Mouse (Mus musculus) CH12.LX (cell line): ENCODE results near the gene Tbx21. TPM values are rescaled to one million over a fixed set of nuclear protein-coding genes. Genes with fewer than 3 reads are reported as not detected.
A peak's percentile ranks its signal among the peaks of the same experiment; 100 is the strongest.

Experiments used
- DNase-seq: peaks from one replicate; pipeline ENCODE4 v3.0.0-alpha.2; 2013; ENCODE audit errors: extremely low read depth
- H3K27ac ChIP-seq: 2 replicates; pipeline ENCODE4 v1.5.1; 2012; ENCODE audit warnings: low read depth, mild to moderate bottlenecking, control low read depth, moderate library complexity; ENCODE audit not compliant: insufficient read depth
- H3K27me3 ChIP-seq: replicated peaks from 2 replicates; pipeline ENCODE3; 2012; ENCODE audit warnings: inconsistent platforms
- H3K36me3 ChIP-seq, 2 experiments: replicated peaks in 1 of 2; 2 replicates each; pipeline versions ENCODE3 to v1.6.1; 2012; ENCODE audit warnings: inconsistent platforms in 1 of 2, low read length in 1 of 2, mild to moderate bottlenecking in 1 of 2, mixed read lengths in 1 of 2, moderate library complexity in 1 of 2; ENCODE audit not compliant: control insufficient read depth in 1 of 2, insufficient read depth in 1 of 2
- H3K4me1 ChIP-seq, 2 experiments: 2 replicates each; pipeline ENCODE4 v1.6.1; 2012; ENCODE audit warnings: inconsistent platforms in 1 of 2, moderate library complexity in 1 of 2; ENCODE audit not compliant: insufficient read depth in 2 of 2, control insufficient read depth in 1 of 2
- H3K4me2 ChIP-seq: 2 replicates; pipeline ENCODE4 v1.6.1; 2012; ENCODE audit warnings: low read depth, mild to moderate bottlenecking, control low read depth; ENCODE audit not compliant: poor library complexity, insufficient read depth, severe bottlenecking
- H3K4me3 ChIP-seq, 3 experiments: fragments of 150-350 bp in 1 of 3; sonication (generic) in 1 of 3; replicated peaks in 1 of 3; 2 replicates each; pipeline versions ENCODE3 to v1.5.1; 2011 to 2012; ENCODE audit warnings: low read depth in 2 of 3, low read length in 2 of 3, mild to moderate bottlenecking in 2 of 3, moderate library complexity in 2 of 3, control low read depth in 1 of 3, improper control_type of control experiment in 1 of 3, inconsistent platforms in 1 of 3, mixed read lengths in 1 of 3; ENCODE audit not compliant: poor library complexity in 1 of 3
- H3K79me2 ChIP-seq: replicated peaks from 2 replicates; pipeline ENCODE4 v1.6.1; 2012; ENCODE audit warnings: mild to moderate bottlenecking, moderate library complexity; ENCODE audit not compliant: control insufficient read depth, poor library complexity, insufficient read depth, severe bottlenecking; ENCODE audit errors: extremely low read depth
- H3K9ac ChIP-seq: 2 replicates; pipeline ENCODE4 v1.6.1; 2012; ENCODE audit warnings: low read depth, mild to moderate bottlenecking, control low read depth, moderate library complexity; ENCODE audit not compliant: insufficient read depth
- H3K9me3 ChIP-seq: replicated peaks from 2 replicates; pipeline ENCODE3; 2012; ENCODE audit warnings: low read length, inconsistent platforms, mixed read lengths
- BHLHE40 ChIP-seq: IDR thresholded peaks from 2 replicates; pipeline ENCODE4 v1.6.1; 2011; ENCODE audit warnings: mild to moderate bottlenecking, low read depth, low read length, improper control_type of control experiment
- CHD1 ChIP-seq: IDR thresholded peaks from 2 replicates; pipeline ENCODE4 v1.6.1; 2012; ENCODE audit warnings: low read depth, low read length, improper control_type of control experiment, inconsistent platforms
- CHD2 ChIP-seq: IDR thresholded peaks from 2 replicates; pipeline ENCODE4 v1.6.1; 2011; ENCODE audit warnings: low read length, improper control_type of control experiment
- CTCF ChIP-seq, 2 experiments: IDR thresholded peaks in 1 of 2; conservative IDR thresholded peaks in 1 of 2; 2 replicates each; pipeline ENCODE4 v1.5.1; 2011 to 2012; ENCODE audit warnings: low read depth in 2 of 2, low read length in 2 of 2, improper control_type of control experiment in 1 of 2, inconsistent platforms in 1 of 2, mild to moderate bottlenecking in 1 of 2, moderate library complexity in 1 of 2
- E2F4 ChIP-seq: IDR thresholded peaks from 2 replicates; pipeline ENCODE4 v1.6.1; 2011; ENCODE audit warnings: low read depth, low read length, improper control_type of control experiment; ENCODE audit not compliant: insufficient replicate concordance
- ELF1 ChIP-seq: IDR thresholded peaks from 2 replicates; pipeline ENCODE4 v1.6.1; 2014; ENCODE audit warnings: low read depth, mild to moderate bottlenecking, inconsistent platforms, low read length, improper control_type of control experiment
- EP300 ChIP-seq: IDR thresholded peaks from 2 replicates; pipeline ENCODE4 v1.6.1; 2011; ENCODE audit warnings: low read length, improper control_type of control experiment
- ETS1 ChIP-seq: conservative IDR thresholded peaks from 2 replicates; pipeline ENCODE4 v1.6.1; 2012; ENCODE audit warnings: low read depth, mild to moderate bottlenecking, inconsistent platforms, low read length, improper control_type of control experiment, moderate library complexity
- GABPA ChIP-seq: IDR thresholded peaks from 2 replicates; pipeline ENCODE4 v1.6.1; 2012; ENCODE audit warnings: low read depth, low read length, improper control_type of control experiment, inconsistent platforms; ENCODE audit not compliant: insufficient replicate concordance
- HCFC1 ChIP-seq: IDR thresholded peaks from 2 replicates; pipeline ENCODE4 v1.6.1; 2012; ENCODE audit warnings: low read depth, mild to moderate bottlenecking, inconsistent platforms, low read length, improper control_type of control experiment
- IRF4 ChIP-seq: IDR thresholded peaks from 2 replicates; pipeline ENCODE4 v1.6.1; 2014; ENCODE audit warnings: low read depth, mild to moderate bottlenecking, inconsistent platforms, low read length, improper control_type of control experiment
- JUN ChIP-seq: IDR thresholded peaks from 2 replicates; pipeline ENCODE4 v1.6.1; 2011; ENCODE audit warnings: low read depth, mild to moderate bottlenecking, low read length, improper control_type of control experiment, moderate library complexity; ENCODE audit not compliant: insufficient read depth
- JUND ChIP-seq: conservative IDR thresholded peaks from 2 replicates; pipeline ENCODE4 v1.6.1; 2011; ENCODE audit warnings: low read depth, low read length, improper control_type of control experiment
- KAT2A ChIP-seq: IDR thresholded peaks from 2 replicates; pipeline ENCODE4 v1.6.1; 2012; ENCODE audit warnings: low read length, improper control_type of control experiment, inconsistent platforms; ENCODE audit not compliant: insufficient replicate concordance
- MAFK ChIP-seq: IDR thresholded peaks from 2 replicates; pipeline ENCODE4 v1.6.1; 2011; ENCODE audit warnings: low read length, improper control_type of control experiment; ENCODE audit not compliant: insufficient replicate concordance
- MAX ChIP-seq: IDR thresholded peaks from 2 replicates; pipeline ENCODE4 v1.6.1; 2011; ENCODE audit warnings: low read length, improper control_type of control experiment
- MXI1 ChIP-seq: IDR thresholded peaks from 2 replicates; pipeline ENCODE4 v1.6.1; 2011; ENCODE audit warnings: mild to moderate bottlenecking, low read depth, low read length, improper control_type of control experiment
- MYC ChIP-seq: IDR thresholded peaks from 2 replicates; pipeline ENCODE4 v1.6.1; 2011; ENCODE audit warnings: low read depth, mild to moderate bottlenecking, improper control_type of control experiment, low read length
- NRF1 ChIP-seq: IDR thresholded peaks from 2 replicates; pipeline ENCODE4 v1.6.1; 2014; ENCODE audit warnings: low read depth, mild to moderate bottlenecking, inconsistent platforms, low read length, improper control_type of control experiment, moderate library complexity
- PAX5 ChIP-seq: IDR thresholded peaks from 2 replicates; pipeline ENCODE4 v1.6.1; 2012; ENCODE audit warnings: low read length, inconsistent platforms, mixed read lengths
- POLR2A ChIP-seq: IDR thresholded peaks from 2 replicates; pipeline ENCODE4 v1.6.1; 2011; ENCODE audit warnings: low read depth, mild to moderate bottlenecking, improper control_type of control experiment, low read length
- POLR2AphosphoS2 ChIP-seq: IDR thresholded peaks from 2 replicates; pipeline ENCODE4 v1.6.1; 2011; ENCODE audit warnings: low read depth, low read length, improper control_type of control experiment
- RAD21 ChIP-seq: IDR thresholded peaks from 2 replicates; pipeline ENCODE4 v1.6.1; 2011; ENCODE audit warnings: low read depth, mild to moderate bottlenecking, low read length, improper control_type of control experiment, moderate library complexity
- SIN3A ChIP-seq: IDR thresholded peaks from 2 replicates; pipeline ENCODE4 v1.6.1; 2012; ENCODE audit warnings: low read length, improper control_type of control experiment, inconsistent platforms
- SMC3 ChIP-seq: IDR thresholded peaks from 2 replicates; pipeline ENCODE4 v1.6.1; 2011; ENCODE audit warnings: low read depth, low read length, improper control_type of control experiment
- TBP ChIP-seq: conservative IDR thresholded peaks from 2 replicates; pipeline ENCODE4 v1.6.1; 2011; ENCODE audit warnings: low read depth, low read length, improper control_type of control experiment
- TCF12 ChIP-seq: IDR thresholded peaks from 2 replicates; pipeline ENCODE4 v1.6.1; 2014; ENCODE audit warnings: low read depth, mild to moderate bottlenecking, inconsistent platforms, low read length, improper control_type of control experiment
- UBTF ChIP-seq: IDR thresholded peaks from 2 replicates; pipeline ENCODE4 v1.6.1; 2012; ENCODE audit warnings: low read depth, mild to moderate bottlenecking, inconsistent platforms, low read length, improper control_type of control experiment, moderate library complexity
- USF2 ChIP-seq: conservative IDR thresholded peaks from 2 replicates; pipeline ENCODE4 v1.6.1; 2011; ENCODE audit warnings: low read depth, low read length, improper control_type of control experiment
- ZC3H11A ChIP-seq: IDR thresholded peaks from 2 replicates; pipeline ENCODE4 v1.6.1; 2012; ENCODE audit warnings: low read depth, mild to moderate bottlenecking, inconsistent platforms, low read length, improper control_type of control experiment
- ZKSCAN1 ChIP-seq: IDR thresholded peaks from 2 replicates; pipeline ENCODE4 v1.6.1; 2012; ENCODE audit warnings: low read depth, inconsistent platforms, low read length, improper control_type of control experiment, borderline replicate concordance
- ZNF384 ChIP-seq: IDR thresholded peaks from 2 replicates; pipeline ENCODE4 v1.6.1; 2012; ENCODE audit warnings: low read depth, low read length, improper control_type of control experiment, inconsistent platforms
- dilution Hi-C: fragments of 300-500 bp; cut with MboI; formaldehyde crosslinking; loops from 2 replicates; pipeline ENCODE4 v1.14.3; 2020; ENCODE audit warnings: low sequenced_read_pairs; ENCODE audit not compliant: extremely low pct_unique_long_range_greater_than_20kb, extremely low pct_ligation_motif_present
- in situ Hi-C: fragments of 300-500 bp; cut with MboI; formaldehyde crosslinking; loops from 3 replicates; pipeline ENCODE4 v1.14.3; 2019; ENCODE audit warnings: low sequenced_read_pairs, low pct_ligation_motif_present, low pct_unique_long_range_greater_than_20kb, mixed read lengths
- polyA plus RNA-seq: library from polyadenylated mRNA; unstranded; fragments of >175 nt; gene quantifications from 2 replicates; pipeline ENCODE4 v1.2.1, GENCODE M21; 2012; ENCODE audit warnings: low read depth; ENCODE audit not compliant: insufficient read length
- total RNA-seq, 2 experiments: library from RNA; depleted of rRNA; stranded (reverse); fragments of 300-350 nt in 1 of 2; fragments of >200 nt in 1 of 2; gene quantifications; 2 replicates each; pipeline ENCODE4 v1.2.3; 2012 to 2014

Gene Tbx21
- total and polyA plus RNA-seq, 3 experiments, result 0.08 to 0.09 TPM; not detected in 1

DNA sequence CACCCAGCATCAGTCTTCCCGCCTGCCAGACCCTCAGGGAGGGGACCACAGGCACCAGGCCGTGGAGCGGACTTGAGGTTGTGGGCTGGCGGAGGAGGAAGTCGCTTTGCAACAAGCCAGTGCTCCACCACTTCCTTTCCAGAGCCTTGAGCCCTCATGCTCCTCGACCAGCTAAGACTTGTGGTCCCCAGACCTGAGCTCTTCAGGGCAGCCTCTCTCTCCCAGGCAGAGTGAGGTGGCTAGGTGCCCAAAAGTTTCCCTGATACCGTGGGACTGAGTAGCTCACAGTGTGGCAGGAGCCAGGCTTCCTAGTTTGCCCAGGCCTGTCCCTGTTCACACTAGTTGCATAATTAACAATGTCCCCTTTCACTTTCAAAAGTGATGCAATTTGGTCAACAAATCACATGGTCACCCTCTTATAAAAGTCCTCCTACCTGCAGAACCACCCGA is 27.1 kb upstream of the Tbx21 start (continued):
- TF ChIP-seq MYC, result peak; percentile 77; the same call in 1 of the 2 replicates
- TF ChIP-seq HCFC1, result 0 out of 2 replicates have a peak, but pooled peaks have one; percentile 13
- TF ChIP-seq POLR2AphosphoS2, result no peak
- TF ChIP-seq CHD2, result no peak
- TF ChIP-seq PAX5, result no peak
- no peak for TF ChIP-seq SIN3A
- no peak for TF ChIP-seq MAFK
- TF ChIP-seq JUN, result no peak
- peak; percentile 60 for TF ChIP-seq TBP
- TF ChIP-seq ETS1, result no peak; the same call in 1 of the 2 replicates
- TF ChIP-seq UBTF, result no peak
- TF ChIP-seq RAD21, result no peak

DNA sequence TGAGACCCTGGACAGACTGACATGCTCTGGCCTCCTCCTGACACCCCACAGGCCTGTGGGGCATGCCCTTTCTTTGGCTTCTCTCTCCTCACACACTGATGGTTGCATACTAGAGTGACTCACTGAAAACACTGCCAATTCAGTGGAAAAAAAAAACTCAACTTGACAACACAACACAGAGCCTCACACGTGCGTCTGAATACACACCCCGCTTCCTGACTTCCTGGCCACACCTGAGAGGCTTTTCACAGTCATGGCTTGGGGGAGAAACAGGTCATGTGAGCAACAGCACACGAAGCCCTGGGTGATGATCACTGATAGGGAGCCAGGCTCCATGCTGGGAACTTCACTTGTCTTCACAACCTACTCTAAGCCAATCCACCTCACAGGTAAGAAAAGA is 25.7 kb upstream of the Tbx21 start:
- Histone ChIP-seq H3K36me3 (peaks cover 10 to 24% of the 10 kb centered on the region in 2 experiments), H3K4me3 (no peak overlapping the region), H3K9me3 (no peaks in the 10 kb centered on the region), H3K27ac (no peak overlapping the region), H3K4me2 (no peak overlapping the region), H3K4me1 (peaks cover 35 to 78% of the 10 kb centered on the region in 2 experiments), H3K27me3 (no peaks in the 10 kb centered on the region), H3K79me2 (no peaks in the 10 kb centered on the region), H3K9ac (no peak overlapping the region)
- DNase-seq, result no peak
- TF ChIP-seq NRF1 (no peak), ZKSCAN1 (no peak), TCF12 (no peak), IRF4 (no peak), HCFC1 (no peak), MYC (no peak), SMC3 (no peak), JUND (no peak), POLR2A (no peak), CHD1 (no peak), BHLHE40 (peak; percentile 82), TBP (no peak), ZNF384 (peak; percentile 50; the same call in 1 of the 2 replicates), ELF1 (no peak), KAT2A (no peak), PAX5 (no peak), MXI1 (no peak), ETS1 (0 out of 2 replicates have a peak, but pooled peaks have one; percentile 26), EP300 (no peak), E2F4 (no peak), CHD2 (no peak), SIN3A (no peak), USF2 (no peak), CTCF (conservative IDR thresholded peaks at IDR 0.05 in 1 of 2, IDR thresholded peaks at IDR 0.05 in 1 of 2; ENCODE audit: low read depth in 2 of 2, low read length in 2 of 2) (no peak), GABPA (no peak), MAX (peak; percentile 22; the same call in 1 of the 2 replicates), ZC3H11A (no peak)
- in situ Hi-C loops, result loop anchor here (10.0 kb wide), 1 partner anchor 46 kb away; no protein-coding TSS in a partner anchor
- dilution Hi-C loops, result no loop called here
